Mouse (Mus musculus): ENCODE results near the gene Abcg5.

Gene Abcg5

GRCm38 (mm10) chr17:84682734-84683717 is at the start of gene Abcg5:
TSS of gene Abcg5 (minus strand) at chr17:84683011.
- no peak for DNase-seq (ENCODE audit: low spot score in 2 of 2)

- no peak for DNase-seq (ENCODE audit: low spot score in 2 of 2)
Measured at GRCm38 (mm10) chr17:84732612-84733011, 49.8 kb upstream of the Abcg5 start.

- DNase-seq (ENCODE audit: low spot score in 2 of 2) = no peak
Measured at GRCm38 (mm10) chr17:84731361-84731760, 48.5 kb upstream of the Abcg5 start.

- no peak for DNase-seq (ENCODE audit: low spot score in 2 of 2)
Measured at GRCm38 (mm10) chr17:84729140-84729539, 46.3 kb upstream of the Abcg5 start.

DNA sequence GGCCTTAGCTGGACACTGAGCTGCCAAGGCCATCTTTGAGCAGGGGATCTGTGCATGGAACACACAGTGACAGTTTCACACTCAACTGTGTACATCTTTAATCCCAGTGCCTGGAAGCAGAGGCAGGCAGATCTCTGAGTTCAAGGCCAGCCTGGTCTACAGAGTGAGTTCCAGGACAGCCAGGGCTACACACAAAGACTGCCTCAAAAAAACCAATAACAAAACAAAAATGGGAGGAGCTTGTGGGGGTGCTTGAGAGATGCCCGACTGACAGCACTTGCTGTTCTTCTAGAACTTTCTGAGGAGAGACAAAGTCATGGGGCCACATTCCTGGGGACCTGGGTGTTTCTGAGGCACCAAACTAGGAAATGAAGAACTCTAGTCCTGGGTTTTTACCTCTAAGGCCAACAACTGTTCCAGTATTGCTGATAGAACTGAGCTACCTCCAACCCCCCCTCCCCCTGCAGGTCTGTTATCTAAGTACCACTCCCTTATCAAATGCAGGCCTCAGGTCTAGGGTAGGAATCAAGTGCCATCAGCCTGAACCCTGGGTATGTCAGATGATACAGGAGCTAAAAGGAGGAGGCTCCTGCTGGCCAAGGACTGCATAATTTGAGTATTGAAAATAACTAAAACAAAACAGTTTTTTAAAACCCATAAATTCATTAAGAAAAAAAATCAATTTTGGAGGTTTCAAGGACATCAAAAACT is 45.5 kb upstream of the Abcg5 start:
- DNase-seq (ENCODE audit: low spot score in 2 of 2) = no peak

GRCm38 (mm10) chr17:84725163-84725562 is 42.4 kb upstream of the Abcg5 start:
- DNase-seq (ENCODE audit: low spot score in 2 of 2) = no peak

DNA sequence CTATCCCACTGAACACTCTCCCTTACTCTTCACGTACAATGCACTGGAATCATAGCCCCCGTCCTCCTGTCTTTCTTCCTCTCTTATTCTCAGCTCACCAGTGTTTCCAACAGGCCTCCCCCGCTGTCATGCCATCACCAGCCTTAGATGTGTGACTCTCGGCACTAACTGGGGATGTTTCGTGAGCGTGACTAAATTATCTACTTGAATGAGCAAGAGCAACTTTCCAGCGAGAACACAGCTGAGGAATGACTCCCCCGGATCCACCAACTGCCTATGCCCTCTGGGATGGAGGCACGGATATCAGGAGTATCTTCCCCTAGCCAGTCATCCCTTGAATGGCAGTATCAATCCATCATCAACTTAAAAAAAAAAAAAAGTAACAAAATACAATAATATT is 41.2 kb upstream of the Abcg5 start:
- DNase-seq (ENCODE audit: low spot score in 2 of 2) = no peak

- DNase-seq (ENCODE audit: low spot score in 2 of 2) = no peak
Measured at GRCm38 (mm10) chr17:84719105-84719504, 36.3 kb upstream of the Abcg5 start.

- peak in 1 of 2 experiments; percentile 18 for DNase-seq (ENCODE audit: low spot score in 2 of 2)
Measured at GRCm38 (mm10) chr17:84717416-84717815, 34.6 kb upstream of the Abcg5 start.

- DNase-seq (ENCODE audit: low spot score in 2 of 2) = no peak
Measured at GRCm38 (mm10) chr17:84716252-84716872, 33.6 kb upstream of the Abcg5 start.

- peak in 1 of 2 experiments; percentile 16 for DNase-seq (ENCODE audit: low spot score in 2 of 2)
Measured at GRCm38 (mm10) chr17:84714930-84715329, 32.1 kb upstream of the Abcg5 start.

DNA sequence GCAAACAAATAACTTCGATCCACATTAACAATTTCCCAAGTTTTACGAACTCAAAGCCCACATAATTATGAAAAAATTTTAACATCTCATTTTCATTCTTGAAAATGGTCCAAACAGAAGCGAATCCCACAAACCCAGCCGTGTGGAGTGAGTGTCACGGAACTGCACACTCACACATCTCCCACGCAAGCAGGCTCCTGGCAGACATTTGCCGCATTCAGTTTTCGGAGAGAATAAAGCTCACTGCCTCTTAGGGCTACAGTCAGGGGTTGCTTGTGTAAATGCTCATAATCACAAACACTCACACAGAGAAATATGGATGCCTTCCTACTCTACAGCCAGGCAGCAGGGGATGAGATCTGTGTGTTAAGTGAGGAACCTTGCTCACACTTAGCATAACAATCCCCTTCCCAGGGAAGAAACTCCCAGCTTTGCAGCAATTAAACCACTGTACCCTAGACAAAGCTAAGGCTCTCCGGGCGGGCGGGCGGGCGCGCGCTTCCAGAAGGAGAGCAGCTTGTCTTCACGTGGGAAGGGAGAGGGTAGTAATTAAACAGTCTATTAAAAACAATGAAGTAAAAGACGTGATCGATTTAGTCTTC is 30.9 kb upstream of the Abcg5 start:
- DNase-seq (ENCODE audit: low spot score in 2 of 2) = peak in 1 of 2 experiments; percentile 30

- peak; percentile 68 to 72 for DNase-seq (ENCODE audit: low spot score in 2 of 2)
Measured at GRCm38 (mm10) chr17:84709403-84709851, 26.6 kb upstream of the Abcg5 start.

DNA sequence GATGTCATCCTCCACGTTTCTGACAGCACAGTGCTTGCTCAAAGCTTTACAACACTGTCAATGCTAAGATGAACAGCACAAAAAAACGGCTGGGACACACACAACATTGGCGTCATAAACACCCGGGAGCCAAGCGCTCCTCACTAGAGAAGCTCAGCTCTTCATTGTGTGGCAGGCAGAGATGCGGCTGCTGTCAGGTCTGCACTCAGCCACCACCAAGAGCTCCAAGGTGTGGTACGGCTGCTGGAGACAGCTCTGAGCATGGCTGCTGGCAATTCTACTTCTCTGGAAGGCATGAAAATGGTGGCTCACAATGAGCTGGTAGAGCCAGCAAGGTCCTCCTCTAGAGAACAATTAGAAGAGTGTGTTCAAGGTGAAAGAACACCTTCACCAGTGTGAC is 26.0 kb upstream of the Abcg5 start:
- no peak for DNase-seq (ENCODE audit: low spot score in 2 of 2)

DNA sequence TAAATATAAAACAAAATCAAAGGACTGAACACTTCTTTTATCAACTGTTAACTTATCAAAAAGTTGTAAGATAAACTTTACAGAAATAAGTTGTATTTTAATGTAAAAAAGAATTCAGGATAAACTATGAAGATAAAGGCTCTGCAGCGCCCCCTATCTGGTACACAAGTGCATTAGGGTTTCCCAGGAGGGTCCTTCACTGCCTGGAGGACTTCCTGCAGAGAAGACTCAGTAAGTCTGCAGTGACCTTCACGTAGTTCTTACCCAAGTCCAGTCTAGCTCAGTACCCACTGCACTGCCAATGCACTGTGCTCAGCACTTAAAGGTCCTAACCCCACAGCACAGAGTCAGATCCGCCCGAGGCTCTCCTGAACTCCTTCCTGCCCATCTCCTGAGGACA is 24.6 kb upstream of the Abcg5 start:
- DNase-seq (ENCODE audit: low spot score in 2 of 2) = no peak

GRCm38 (mm10) chr17:84698727-84699126 is 15.9 kb upstream of the Abcg5 start:
- DNase-seq (ENCODE audit: low spot score in 2 of 2) = peak; percentile 79 to 80

- no peak for DNase-seq (ENCODE audit: low spot score in 2 of 2)
Measured at GRCm38 (mm10) chr17:84696537-84696936, 13.7 kb upstream of the Abcg5 start.

GRCm38 (mm10) chr17:84693741-84694140 is 10.9 kb upstream of the Abcg5 start:
- DNase-seq (ENCODE audit: low spot score in 2 of 2) = no peak

GRCm38 (mm10) chr17:84690111-84690510 is 7.3 kb upstream of the Abcg5 start:
- no peak for DNase-seq (ENCODE audit: low spot score in 2 of 2)

GRCm38 (mm10) chr17:84689316-84689715 is 6.5 kb upstream of the Abcg5 start:
- no peak for DNase-seq (ENCODE audit: low spot score in 2 of 2)

- no peak for DNase-seq (ENCODE audit: low spot score in 2 of 2)
Measured at GRCm38 (mm10) chr17:84688834-84689233, 6.0 kb upstream of the Abcg5 start.

DNA sequence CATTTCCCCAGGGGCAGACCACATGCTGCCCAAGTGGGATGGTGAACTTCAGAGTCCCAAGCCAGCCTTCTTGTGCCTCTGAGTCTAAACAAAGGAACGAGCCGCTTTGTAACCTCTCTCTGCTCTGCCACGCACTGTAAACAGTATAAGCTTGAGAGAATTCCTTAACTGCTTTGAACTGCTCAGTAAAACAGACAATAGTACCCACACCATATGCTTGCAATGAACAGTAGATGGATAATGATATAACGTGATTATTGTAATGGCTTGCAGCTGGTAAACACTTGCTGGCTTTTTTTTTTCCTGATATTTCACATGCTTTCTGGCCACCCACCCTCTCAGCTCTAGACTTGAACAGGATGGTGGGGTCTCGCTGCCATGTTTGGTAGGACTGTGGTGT is 5.2 kb upstream of the Abcg5 start:
- DNase-seq (ENCODE audit: low spot score in 2 of 2) = no peak
